Mouse (Mus musculus) heart, postnatal 0 days (tissue): Measurements from ENCODE around the gene Hras.

Experiments used
- CTCF ChIP-seq: IDR thresholded peaks from 2 replicates; pipeline ENCODE4 v1.5.1; 2016; ENCODE audit warnings: antibody characterized with exemption, control low read depth, low read depth
- EP300 ChIP-seq: IDR thresholded peaks from 2 replicates; pipeline ENCODE4 v1.6.1; 2016; ENCODE audit warnings: antibody characterized with exemption, low read depth

- TF ChIP-seq CTCF: no peak
- no peak for TF ChIP-seq EP300
These were observed 2.8 kb downstream of the Hras start for GRCm38 (mm10) chr7:141191036-141191435.
